Mouse (Mus musculus): ENCODE measurements at regions not wholly inside any gene's neighbourhood (a gene's known extent, or its start where the extent isn't known, plus 50 kb on each side); places are given as distances from the start of the nearest gene placed in this dataset.
A peak's percentile ranks its signal among the peaks of the same experiment; 100 is the strongest.

GRCm38 (mm10) chr12:106458215-106458614 lies 448.2 kb downstream of the Vrk1 start:
- H3K9me3 ChIP-seq: no peaks in the 10 kb centered on the region
- H3K4me1 ChIP-seq: peaks cover 23% of the 10 kb centered on the region
- no peak overlapping the region for H3K4me3 ChIP-seq
- DNase-seq (ENCODE audit: extremely low spot score, low spot score): no peak
- WGBS: 39% methylated on average over 6 of the region's 6 CpGs
- H3K27me3 ChIP-seq (ENCODE audit: poor library complexity, severe bottlenecking): peaks cover 30% of the 10 kb centered on the region
- no peak overlapping the region for H3K27ac ChIP-seq
- no peaks in the 10 kb centered on the region for H3K36me3 ChIP-seq (replicated peaks)

- DNase-seq (ENCODE audit: extremely low spot score, low spot score): no peak
- Histone ChIP-seq H3K36me3 (replicated peaks) (no peaks in the 10 kb centered on the region), H3K27ac (0 out of 2 replicates have a peak overlapping the region, but pooled peaks have one; percentile 15), H3K4me3 (no peak overlapping the region), H3K4me1 (peaks cover 31% of the 10 kb centered on the region), H3K27me3 (ENCODE audit: poor library complexity, severe bottlenecking) (peaks cover 37% of the 10 kb centered on the region), H3K9me3 (no peaks in the 10 kb centered on the region)
- WGBS: 87% methylated on average over 7 of the region's 7 CpGs
These were observed 450.6 kb downstream of the Vrk1 start for GRCm38 (mm10) chr12:106460650-106461049.

GRCm38 (mm10) chr12:106462281-106462680 lies 452.3 kb downstream of the Vrk1 start:
- no peaks in the 10 kb centered on the region for H3K36me3 ChIP-seq (replicated peaks)
- no peaks in the 10 kb centered on the region for H3K9me3 ChIP-seq
- peak overlapping the region; percentile 72 for H3K27ac ChIP-seq
- no peak overlapping the region for H3K4me3 ChIP-seq
- H3K27me3 ChIP-seq (ENCODE audit: poor library complexity, severe bottlenecking): peaks cover 28% of the 10 kb centered on the region
- peaks cover 32% of the 10 kb centered on the region for H3K4me1 ChIP-seq
- WGBS: 4% methylated on average over 3 of the region's 3 CpGs
- DNase-seq (ENCODE audit: extremely low spot score, low spot score): no peak

GRCm38 (mm10) chr12:106464701-106465100 lies 454.7 kb downstream of the Vrk1 start:
- Histone ChIP-seq H3K9me3 (no peaks in the 10 kb centered on the region), H3K36me3 (replicated peaks) (no peaks in the 10 kb centered on the region), H3K27ac (peak overlapping the region; percentile 53; the same call in 1 of the 2 replicates), H3K27me3 (ENCODE audit: poor library complexity, severe bottlenecking) (peaks cover 16% of the 10 kb centered on the region), H3K4me3 (no peak overlapping the region), H3K4me1 (peaks cover 53% of the 10 kb centered on the region)
- WGBS: 61% methylated on average over 11 of the region's 11 CpGs
- no peak for DNase-seq (ENCODE audit: extremely low spot score, low spot score)

- no peak for DNase-seq (ENCODE audit: extremely low spot score, low spot score)
- Histone ChIP-seq H3K36me3 (replicated peaks) (no peaks in the 10 kb centered on the region), H3K4me1 (peaks cover 35% of the 10 kb centered on the region), H3K27ac (peak overlapping the region; percentile 80), H3K9me3 (no peaks in the 10 kb centered on the region), H3K27me3 (ENCODE audit: poor library complexity, severe bottlenecking) (peaks cover 11% of the 10 kb centered on the region), H3K4me3 (no peak overlapping the region)
- WGBS: 60% methylated on average over 18 of the region's 18 CpGs
These were observed 458.3 kb downstream of the Vrk1 start for GRCm38 (mm10) chr12:106468173-106468860.

- Histone ChIP-seq H3K27ac (peak overlapping the region; percentile 56), H3K4me1 (peaks cover 49% of the 10 kb centered on the region), H3K36me3 (replicated peaks) (no peaks in the 10 kb centered on the region), H3K27me3 (ENCODE audit: poor library complexity, severe bottlenecking) (peaks cover 51% of the 10 kb centered on the region), H3K9me3 (no peaks in the 10 kb centered on the region), H3K4me3 (peak overlapping the region; percentile 32)
- DNase-seq (ENCODE audit: extremely low spot score, low spot score): peak; percentile 57
- WGBS: 7% methylated on average over 24 of the region's 24 CpGs
These were observed 464.6 kb downstream of the Vrk1 start for GRCm38 (mm10) chr12:106474501-106475165.

GRCm38 (mm10) chr12:106475486-106476050 lies 465.5 kb downstream of the Vrk1 start:
- no peak for DNase-seq (ENCODE audit: extremely low spot score, low spot score)
- Histone ChIP-seq H3K4me3 (no peak overlapping the region), H3K27ac (no peak overlapping the region), H3K36me3 (replicated peaks) (no peaks in the 10 kb centered on the region), H3K9me3 (no peaks in the 10 kb centered on the region), H3K27me3 (ENCODE audit: poor library complexity, severe bottlenecking) (peaks cover 60% of the 10 kb centered on the region), H3K4me1 (peaks cover 58% of the 10 kb centered on the region)
- WGBS: 71% methylated on average over 8 of the region's 8 CpGs

GRCm38 (mm10) chr12:106477040-106477665 lies 467.1 kb downstream of the Vrk1 start:
- DNase-seq (ENCODE audit: extremely low spot score, low spot score): peak; percentile 25
- 13% methylated on average over 8 of the region's 8 CpGs for WGBS
- Histone ChIP-seq H3K27ac (no peak overlapping the region), H3K4me3 (no peak overlapping the region), H3K9me3 (no peaks in the 10 kb centered on the region), H3K27me3 (ENCODE audit: poor library complexity, severe bottlenecking) (peaks cover 76% of the 10 kb centered on the region), H3K4me1 (peaks cover 66% of the 10 kb centered on the region), H3K36me3 (replicated peaks) (no peaks in the 10 kb centered on the region)

GRCm38 (mm10) chr12:106477731-106478130 lies 467.7 kb downstream of the Vrk1 start:
- peak overlapping the region; percentile 48 for H3K4me3 ChIP-seq
- no peaks in the 10 kb centered on the region for H3K36me3 ChIP-seq (replicated peaks)
- no peak for DNase-seq (ENCODE audit: extremely low spot score, low spot score)
- H3K9me3 ChIP-seq: no peaks in the 10 kb centered on the region
- 0 out of 2 replicates have a peak overlapping the region, but pooled peaks have one; percentile 17 for H3K27ac ChIP-seq
- 16% methylated on average over 4 of the region's 4 CpGs for WGBS
- H3K27me3 ChIP-seq (ENCODE audit: poor library complexity, severe bottlenecking): peaks cover 82% of the 10 kb centered on the region
- H3K4me1 ChIP-seq: peaks cover 72% of the 10 kb centered on the region

- under 1% methylated on average over 18 of the region's 18 CpGs for WGBS
These were observed 468.4 kb downstream of the Vrk1 start for GRCm38 (mm10) chr12:106478381-106478781.

GRCm38 (mm10) chr12:106479067-106479877 lies 469.2 kb downstream of the Vrk1 start:
- Histone ChIP-seq H3K4me3 (peak overlapping the region; percentile 48), H3K27me3 (ENCODE audit: poor library complexity, severe bottlenecking) (peaks cover 88% of the 10 kb centered on the region), H3K27ac (no peak overlapping the region)

More at GRCm38 (mm10) chr12:106478381-106478781, 468.4 kb downstream of the Vrk1 start:
- Histone ChIP-seq H3K36me3 (replicated peaks) (no peaks in the 10 kb centered on the region), H3K27me3 (ENCODE audit: poor library complexity, severe bottlenecking) (peaks cover 88% of the 10 kb centered on the region), H3K27ac (0 out of 2 replicates have a peak overlapping the region, but pooled peaks have one; percentile 17), H3K4me3 (peak overlapping the region; percentile 48), H3K4me1 (peaks cover 78% of the 10 kb centered on the region), H3K9me3 (no peaks in the 10 kb centered on the region)
- peak; percentile 51 for DNase-seq (ENCODE audit: extremely low spot score, low spot score)

GRCm38 (mm10) chr12:106479878-106480194 lies 469.8 kb downstream of the Vrk1 start:
- H3K4me1 ChIP-seq: peaks cover 70% of the 10 kb centered on the region
- no peak for DNase-seq (ENCODE audit: extremely low spot score, low spot score)
- no peaks in the 10 kb centered on the region for H3K36me3 ChIP-seq (replicated peaks)
- H3K9me3 ChIP-seq: no peaks in the 10 kb centered on the region
- no peak overlapping the region for H3K27ac ChIP-seq
- H3K27me3 ChIP-seq (ENCODE audit: poor library complexity, severe bottlenecking): peaks cover 88% of the 10 kb centered on the region
- 5% methylated on average over 6 of the region's 6 CpGs for WGBS
- peak overlapping the region; percentile 48 for H3K4me3 ChIP-seq

More at GRCm38 (mm10) chr12:106479067-106479877, 469.2 kb downstream of the Vrk1 start:
- Histone ChIP-seq H3K4me1 (peaks cover 76% of the 10 kb centered on the region), H3K36me3 (replicated peaks) (no peaks in the 10 kb centered on the region), H3K9me3 (no peaks in the 10 kb centered on the region)
- WGBS: under 1% methylated on average over 24 of the region's 24 CpGs
- DNase-seq (ENCODE audit: extremely low spot score, low spot score): peak; percentile 33

Data from forebrain, embryonic 10.5 days (tissue).